Mouse (Mus musculus) forebrain, postnatal 0 days (tissue): ENCODE results near the gene Rcor2. TPM values are rescaled to one million over a fixed set of nuclear protein-coding genes. Genes with fewer than 3 reads are reported as not detected.

ENCODE experiments used
- ATAC-seq: fragments of 200-750 bp; cut with Nextera tagmentation; 2 replicates; pipeline ENCODE4 v1.8.0; 2017; ENCODE audit warnings: mild to moderate bottlenecking, moderate library complexity
- DNase-seq: peaks from one replicate; pipeline ENCODE4 v3.0.0-alpha.2; 2015
- H3K27ac ChIP-seq: fragments of 300-500 bp; sonication (generic); 2 replicates; pipeline ENCODE4 v1.5.1; 2014; ENCODE audit warnings: low read depth, mild to moderate bottlenecking, antibody characterized with exemption, low read length, moderate library complexity, mixed read lengths
- H3K27me3 ChIP-seq: fragments of 300-500 bp; sonication (generic); 2 replicates; pipeline ENCODE4 v1.6.1; 2014; ENCODE audit warnings: mild to moderate bottlenecking, low read length, mixed read lengths; ENCODE audit not compliant: insufficient read depth
- H3K36me3 ChIP-seq: fragments of 300-500 bp; sonication (generic); 2 replicates; pipeline ENCODE4 v1.6.1; 2014; ENCODE audit warnings: mild to moderate bottlenecking, moderate library complexity; ENCODE audit not compliant: insufficient read depth
- H3K4me1 ChIP-seq: fragments of 300-500 bp; sonication (generic); 2 replicates; pipeline ENCODE4 v1.6.1; 2014; ENCODE audit warnings: antibody characterized with exemption; ENCODE audit not compliant: insufficient read depth
- H3K4me2 ChIP-seq: fragments of 300-500 bp; sonication (generic); 2 replicates; pipeline ENCODE4 v1.6.1; 2014; ENCODE audit warnings: low read depth, mild to moderate bottlenecking, moderate library complexity
- H3K4me3 ChIP-seq: fragments of 300-500 bp; sonication (generic); 2 replicates; pipeline ENCODE4 v1.5.1; 2014; ENCODE audit warnings: low read depth, low read length, mixed read lengths
- H3K9ac ChIP-seq: fragments of 300-500 bp; sonication (generic); 2 replicates; pipeline ENCODE4 v1.6.1; 2014; ENCODE audit warnings: mild to moderate bottlenecking
- H3K9me3 ChIP-seq: fragments of 300-500 bp; sonication (generic); 2 replicates; pipeline ENCODE4 v1.6.1; 2016; ENCODE audit warnings: low read length
- CTCF ChIP-seq: sonication (generic); IDR thresholded peaks from 2 replicates; pipeline ENCODE4 v1.5.1; 2016; ENCODE audit warnings: antibody characterized with exemption, control low read depth, low read depth
- WGBS: fragments of 180-500 bp; shearing (Covaris S2); extraction: QIAGEN DNeasy Blood & Tissue Kit; methylation state at CpG from one replicate; pipeline ENCODE4 v1.1.7; 2014; 5-methylcytosine and 5-hydroxymethylcytosine counted together
- polyA plus RNA-seq: library from polyadenylated mRNA; unstranded; fragments of >200 nt; fragmentation: Nextera tagmentation; extraction: Ambion mirVana; gene quantifications from 2 replicates; pipeline ENCODE4 v1.2.1, GENCODE M21; 2015
- total RNA-seq: library from RNA; depleted of rRNA; stranded (reverse); fragments of >200 nt; gene quantifications from 2 replicates; pipeline ENCODE4 v1.2.3, GENCODE M21; 2014

Gene Rcor2
- total and polyA plus RNA-seq, 2 experiments from 2014 or later = 13.7 to 49.6 TPM

GRCm38 (mm10) chr19:7294098-7294876 is 27.2 kb downstream of the Rcor2 start:
- ATAC-seq (no peak), DNase-seq (no peak)
- H3K4me3 ChIP-seq = no peak overlapping the region
- no peak overlapping the region for H3K27ac ChIP-seq
- WGBS = 81% methylated on average over 8 of the region's 8 CpGs
- no peak overlapping the region for H3K9ac ChIP-seq
- peaks cover 9% of the 10 kb centered on the region for H3K4me1 ChIP-seq
- no peaks in the 10 kb centered on the region for H3K27me3 ChIP-seq
- H3K9me3 ChIP-seq = no peaks in the 10 kb centered on the region
- no peak overlapping the region for H3K4me2 ChIP-seq
- TF ChIP-seq CTCF = no peak
- peaks cover 14% of the 10 kb centered on the region for H3K36me3 ChIP-seq

- Histone ChIP-seq H3K27ac (no peak overlapping the region), H3K4me3 (no peak overlapping the region), H3K27me3 (no peaks in the 10 kb centered on the region), H3K36me3 (0 out of 2 replicates have a peak, but pooled peaks cover 8% of the 10 kb centered on the region), H3K4me1 (peaks cover 13% of the 10 kb centered on the region), H3K9me3 (no peaks in the 10 kb centered on the region), H3K9ac (no peak overlapping the region), H3K4me2 (no peak overlapping the region)
- ATAC-seq (no peak), DNase-seq (no peak)
- WGBS = 75% methylated on average over 15 of the region's 15 CpGs
- no peak for TF ChIP-seq CTCF
These were observed 28.0 kb downstream of the Rcor2 start for GRCm38 (mm10) chr19:7295071-7295658.

GRCm38 (mm10) chr19:7295959-7296358 is 28.8 kb downstream of the Rcor2 start:
- Histone ChIP-seq H3K9me3 (no peaks in the 10 kb centered on the region), H3K27me3 (no peaks in the 10 kb centered on the region), H3K4me2 (no peak overlapping the region), H3K4me1 (peaks cover 13% of the 10 kb centered on the region), H3K27ac (no peak overlapping the region), H3K4me3 (no peak overlapping the region), H3K9ac (no peak overlapping the region), H3K36me3 (0 out of 2 replicates have a peak, but pooled peaks cover 8% of the 10 kb centered on the region)
- ATAC-seq (no peak), DNase-seq (no peak)
- WGBS = 94% methylated on average over 4 of the region's 4 CpGs
- no peak for TF ChIP-seq CTCF

GRCm38 (mm10) chr19:7299052-7299451 is 31.9 kb downstream of the Rcor2 start:
- DNase-seq (peak; percentile 84), ATAC-seq (peak; percentile 99)
- Histone ChIP-seq H3K4me3 (no peak overlapping the region), H3K4me1 (peaks cover 18% of the 10 kb centered on the region), H3K27me3 (no peaks in the 10 kb centered on the region), H3K4me2 (no peak overlapping the region), H3K36me3 (0 out of 2 replicates have a peak, but pooled peaks cover 8% of the 10 kb centered on the region), H3K9me3 (no peaks in the 10 kb centered on the region), H3K27ac (peak overlapping the region; percentile 71), H3K9ac (no peak overlapping the region)
- no peak for TF ChIP-seq CTCF

- no peak overlapping the region for H3K4me3 ChIP-seq
- no peak overlapping the region for H3K9ac ChIP-seq
- H3K4me1 ChIP-seq = peaks cover 15% of the 10 kb centered on the region
- no peaks in the 10 kb centered on the region for H3K9me3 ChIP-seq
- 89% methylated on average over 1 of the region's 1 CpGs for WGBS
- H3K27ac ChIP-seq = no peak overlapping the region
- no peak for DNase-seq
- no peak for TF ChIP-seq CTCF
- no peaks in the 10 kb centered on the region for H3K27me3 ChIP-seq
- H3K36me3 ChIP-seq = 0 out of 2 replicates have a peak, but pooled peaks cover 8% of the 10 kb centered on the region
- H3K4me2 ChIP-seq = no peak overlapping the region
- ATAC-seq = no peak
These were observed 33.0 kb downstream of the Rcor2 start for GRCm38 (mm10) chr19:7300078-7300477.

GRCm38 (mm10) chr19:7301647-7302492 is 34.7 kb downstream of the Rcor2 start:
- 66% methylated on average over 7 of the region's 7 CpGs for WGBS
- H3K9ac ChIP-seq = no peak overlapping the region
- DNase-seq (peak; percentile 33), ATAC-seq (no peak)
- TF ChIP-seq CTCF = no peak
- H3K27ac ChIP-seq = peak overlapping the region; percentile 64
- no peaks in the 10 kb centered on the region for H3K27me3 ChIP-seq
- H3K4me2 ChIP-seq = no peak overlapping the region
- H3K36me3 ChIP-seq = no peaks in the 10 kb centered on the region
- H3K4me3 ChIP-seq = no peak overlapping the region
- H3K4me1 ChIP-seq = peaks cover 15% of the 10 kb centered on the region
- H3K9me3 ChIP-seq = no peaks in the 10 kb centered on the region
